Mouse (Mus musculus): Measurements from ENCODE around the gene Nova1. TPM values are rescaled to one million over a fixed set of nuclear protein-coding genes. Genes with fewer than 3 reads are reported as not detected.

Gene Nova1
- polyA plus RNA-seq, 1 experiment from 2014 or later, result 0.56 TPM

DNA sequence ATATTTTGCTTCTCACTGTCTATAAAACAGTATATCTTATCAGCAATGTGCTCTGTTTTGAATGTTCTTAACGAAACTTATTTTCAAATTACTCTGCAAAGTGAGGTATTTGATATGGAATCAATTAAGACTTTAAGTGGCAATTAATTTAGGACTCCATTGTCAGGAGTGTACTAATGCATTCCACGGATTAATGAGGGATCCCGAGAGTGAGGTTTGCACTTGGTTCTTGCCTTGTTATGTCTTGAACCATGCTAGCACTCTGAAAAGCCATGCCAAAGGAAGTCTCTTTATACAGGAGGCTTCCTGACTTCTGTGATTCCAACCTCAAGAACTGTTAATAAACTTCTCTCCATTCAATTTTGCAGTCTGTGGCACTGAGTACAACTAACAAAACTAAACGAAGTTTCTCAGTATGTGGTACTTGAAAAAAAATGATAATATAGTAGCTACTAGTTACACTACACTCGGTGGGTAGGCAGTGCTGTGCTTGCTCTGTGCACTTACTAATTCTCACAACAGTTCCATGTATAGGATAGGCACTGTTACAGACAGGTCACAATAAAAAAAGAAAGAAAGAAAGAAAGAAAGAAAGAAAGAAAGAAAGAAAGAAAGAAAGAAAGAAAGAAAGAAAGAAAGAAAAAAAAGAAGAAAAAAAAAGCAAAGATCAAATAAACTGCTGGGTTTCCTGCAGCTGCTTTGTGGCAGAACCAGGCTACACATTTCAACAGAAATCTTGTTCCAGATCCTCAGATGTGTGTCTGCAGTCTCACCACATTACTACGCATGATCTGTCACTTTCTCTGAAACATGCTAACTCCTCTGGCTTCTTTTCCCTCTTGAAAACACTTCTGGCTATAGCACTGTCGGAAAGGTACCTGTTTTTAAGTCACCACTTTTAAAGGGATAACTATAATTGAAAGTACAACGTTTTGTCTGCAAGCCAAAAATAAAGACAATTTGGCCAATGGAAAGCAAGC, 36.1 kb downstream of the Nova1 start:
- 74% methylated on average over 8 of the region's 8 CpGs for WGBS
- Histone ChIP-seq H3K4me2 (ENCODE audit: low read depth, low read length) (no peak overlapping the region), H3K9me3 (ENCODE audit: control insufficient read depth, low read length) (no peaks in the 10 kb centered on the region), H3K9ac (ENCODE audit: low read depth, low read length) (no peak overlapping the region), H3K36me3 (ENCODE audit: control insufficient read depth, insufficient read depth, low read length) (no peaks in the 10 kb centered on the region), H3K4me3 (ENCODE audit: low read length) (no peak overlapping the region), H3K27ac (ENCODE audit: low read length) (no peak overlapping the region), H3K27me3 (replicated peaks; ENCODE audit: control insufficient read depth, insufficient read depth, low read length) (no peaks in the 10 kb centered on the region), H3K4me1 (ENCODE audit: control insufficient read depth, insufficient read depth, low read length) (no peaks in the 10 kb centered on the region)
- no peak for ATAC-seq

DNA sequence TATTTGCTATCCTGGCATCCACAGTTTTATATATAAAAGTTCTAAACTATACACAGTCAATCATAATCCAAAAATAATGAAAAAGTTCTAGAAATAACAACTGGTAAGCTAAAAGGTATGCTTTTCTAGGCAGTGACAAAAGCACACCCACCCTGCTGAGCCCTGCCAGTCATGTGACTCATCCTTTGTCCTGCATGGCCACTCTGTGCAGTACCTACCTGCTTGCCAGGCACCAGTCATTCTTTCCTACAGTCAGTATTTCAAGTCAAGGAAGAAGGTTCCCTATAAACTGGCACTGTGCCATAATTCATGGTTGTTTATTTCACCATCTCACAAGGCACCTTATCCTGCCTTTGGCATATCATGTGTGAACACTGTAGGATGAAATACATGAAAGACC, 37.2 kb downstream of the Nova1 start:
- no peak for ATAC-seq
- H3K4me2 ChIP-seq (ENCODE audit: low read depth, low read length), result no peak overlapping the region

DNA sequence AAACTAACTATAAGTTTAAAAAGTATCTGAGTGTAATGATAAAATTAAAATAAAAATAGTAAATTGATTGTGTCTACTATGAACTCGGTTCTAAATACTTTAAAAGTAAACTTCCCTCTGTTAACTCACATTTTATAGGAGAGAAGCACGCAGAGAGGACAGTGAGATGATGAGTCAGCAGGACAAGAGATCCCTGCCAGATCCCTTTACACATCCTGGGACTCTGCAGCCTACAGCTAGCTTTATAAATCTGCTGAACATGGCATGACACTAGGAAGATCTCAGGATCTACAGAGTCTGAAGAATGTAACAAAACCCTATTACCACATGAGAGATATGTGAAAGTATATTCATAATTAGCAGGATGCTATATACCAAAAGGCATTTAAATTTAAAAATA, 37.7 kb downstream of the Nova1 start:
- ATAC-seq, result no peak
- Histone ChIP-seq H3K9ac (ENCODE audit: low read depth, low read length) (no peak overlapping the region), H3K27ac (ENCODE audit: low read length) (no peak overlapping the region), H3K9me3 (ENCODE audit: control insufficient read depth, low read length) (no peaks in the 10 kb centered on the region), H3K4me3 (ENCODE audit: low read length) (no peak overlapping the region), H3K4me2 (ENCODE audit: low read depth, low read length) (no peak overlapping the region), H3K36me3 (ENCODE audit: control insufficient read depth, insufficient read depth, low read length) (no peaks in the 10 kb centered on the region), H3K27me3 (replicated peaks; ENCODE audit: control insufficient read depth, insufficient read depth, low read length) (no peaks in the 10 kb centered on the region), H3K4me1 (ENCODE audit: control insufficient read depth, insufficient read depth, low read length) (no peaks in the 10 kb centered on the region)
- WGBS, result 41% methylated on average over 2 of the region's 2 CpGs

More for the DNA sequence above, 37.2 kb downstream of the Nova1 start:
- no peaks in the 10 kb centered on the region for H3K9me3 ChIP-seq (ENCODE audit: control insufficient read depth, low read length)
- H3K4me1 ChIP-seq (ENCODE audit: control insufficient read depth, insufficient read depth, low read length), result no peaks in the 10 kb centered on the region
- no peak overlapping the region for H3K27ac ChIP-seq (ENCODE audit: low read length)
- no peaks in the 10 kb centered on the region for H3K36me3 ChIP-seq (ENCODE audit: control insufficient read depth, insufficient read depth, low read length)
- no peaks in the 10 kb centered on the region for H3K27me3 ChIP-seq (replicated peaks; ENCODE audit: control insufficient read depth, insufficient read depth, low read length)
- H3K9ac ChIP-seq (ENCODE audit: low read depth, low read length), result no peak overlapping the region
- H3K4me3 ChIP-seq (ENCODE audit: low read length), result no peak overlapping the region

DNA sequence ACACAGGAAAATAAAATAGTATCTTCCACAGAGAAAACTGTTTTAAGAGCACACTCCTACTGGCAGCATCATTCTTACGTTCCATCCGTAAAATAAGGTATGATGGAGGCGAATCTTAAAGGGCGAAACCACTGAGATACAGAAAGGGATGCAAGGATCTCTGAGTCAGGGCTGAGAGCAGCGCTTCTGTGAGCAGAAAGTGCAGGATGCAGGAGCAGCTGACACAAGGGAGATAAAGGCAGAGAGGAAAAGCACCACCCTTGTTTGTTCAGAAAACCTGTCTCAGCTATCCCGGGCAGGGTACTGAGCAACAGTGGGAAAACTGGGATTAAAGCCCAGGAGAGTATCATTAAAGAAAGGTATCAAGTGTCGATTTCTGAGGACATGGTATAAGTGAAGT, 59.3 kb downstream of the Nova1 start:
- Histone ChIP-seq H3K4me2 (ENCODE audit: low read depth, low read length) (no peak overlapping the region), H3K4me1 (ENCODE audit: control insufficient read depth, insufficient read depth, low read length) (no peaks in the 10 kb centered on the region), H3K27me3 (replicated peaks; ENCODE audit: control insufficient read depth, insufficient read depth, low read length) (no peaks in the 10 kb centered on the region), H3K4me3 (ENCODE audit: low read length) (no peak overlapping the region), H3K9me3 (ENCODE audit: control insufficient read depth, low read length) (no peaks in the 10 kb centered on the region), H3K36me3 (ENCODE audit: control insufficient read depth, insufficient read depth, low read length) (no peaks in the 10 kb centered on the region), H3K27ac (ENCODE audit: low read length) (no peak overlapping the region), H3K9ac (ENCODE audit: low read depth, low read length) (no peak overlapping the region)
- ATAC-seq, result no peak
- 69% methylated on average over 7 of the region's 7 CpGs for WGBS

DNA sequence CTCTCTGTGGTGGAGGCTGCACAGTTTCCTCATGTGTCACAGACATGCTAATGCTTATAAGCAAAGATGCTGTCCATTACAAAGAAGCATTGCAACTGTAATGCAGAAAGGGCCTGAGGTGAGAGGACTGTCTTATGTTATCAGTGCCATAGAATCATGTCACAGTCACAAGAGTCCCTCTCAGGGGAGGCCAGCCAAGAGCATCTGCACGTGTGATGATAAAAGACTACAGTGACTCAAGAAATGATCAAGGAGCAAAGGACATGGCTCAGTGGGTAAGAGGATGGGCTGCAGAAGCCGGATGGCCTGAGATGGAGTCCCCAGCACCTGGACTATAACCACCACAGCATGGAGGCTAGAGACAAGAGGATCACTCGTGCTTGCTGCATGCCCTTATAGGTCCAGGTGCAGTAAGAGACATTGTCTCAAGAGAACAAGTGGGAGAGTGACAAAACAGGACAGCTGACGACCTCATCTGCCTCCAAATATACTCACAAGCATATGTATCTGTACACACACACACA, 64.3 kb downstream of the Nova1 start:
- WGBS, result 57% methylated on average over 4 of the region's 4 CpGs
- Histone ChIP-seq H3K9ac (ENCODE audit: low read depth, low read length) (no peak overlapping the region), H3K27me3 (replicated peaks; ENCODE audit: control insufficient read depth, insufficient read depth, low read length) (no peaks in the 10 kb centered on the region), H3K4me2 (ENCODE audit: low read depth, low read length) (no peak overlapping the region), H3K36me3 (ENCODE audit: control insufficient read depth, insufficient read depth, low read length) (no peaks in the 10 kb centered on the region), H3K4me3 (ENCODE audit: low read length) (no peak overlapping the region), H3K27ac (ENCODE audit: low read length) (no peak overlapping the region), H3K9me3 (ENCODE audit: control insufficient read depth, low read length) (no peaks in the 10 kb centered on the region), H3K4me1 (ENCODE audit: control insufficient read depth, insufficient read depth, low read length) (no peaks in the 10 kb centered on the region)
- ATAC-seq, result no peak

DNA sequence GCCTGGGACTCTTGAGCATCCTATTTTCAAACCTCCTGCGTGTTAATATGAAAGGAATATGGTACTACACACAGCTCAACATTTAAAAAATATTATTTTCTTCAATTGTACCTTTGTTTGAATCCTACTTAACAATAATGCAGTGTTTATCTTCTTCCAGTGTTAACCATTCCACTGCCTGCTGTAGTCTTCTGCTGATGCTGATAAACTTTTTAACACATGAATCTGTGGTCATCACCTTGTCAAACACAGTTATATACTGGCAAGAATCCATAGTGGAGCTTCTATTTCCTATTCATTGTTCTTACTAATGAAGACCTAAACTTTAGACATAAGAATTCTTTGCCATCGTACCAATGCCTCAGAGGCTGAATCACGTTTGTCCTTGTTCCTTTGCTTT, 65.6 kb downstream of the Nova1 start:
- 69% methylated on average over 3 of the region's 3 CpGs for WGBS
- Histone ChIP-seq H3K27me3 (replicated peaks; ENCODE audit: control insufficient read depth, insufficient read depth, low read length) (no peaks in the 10 kb centered on the region), H3K4me2 (ENCODE audit: low read depth, low read length) (no peak overlapping the region), H3K36me3 (ENCODE audit: control insufficient read depth, insufficient read depth, low read length) (no peaks in the 10 kb centered on the region), H3K27ac (ENCODE audit: low read length) (no peak overlapping the region), H3K9ac (ENCODE audit: low read depth, low read length) (no peak overlapping the region), H3K4me3 (ENCODE audit: low read length) (no peak overlapping the region), H3K9me3 (ENCODE audit: control insufficient read depth, low read length) (no peaks in the 10 kb centered on the region), H3K4me1 (ENCODE audit: control insufficient read depth, insufficient read depth, low read length) (no peaks in the 10 kb centered on the region)
- ATAC-seq, result no peak

DNA sequence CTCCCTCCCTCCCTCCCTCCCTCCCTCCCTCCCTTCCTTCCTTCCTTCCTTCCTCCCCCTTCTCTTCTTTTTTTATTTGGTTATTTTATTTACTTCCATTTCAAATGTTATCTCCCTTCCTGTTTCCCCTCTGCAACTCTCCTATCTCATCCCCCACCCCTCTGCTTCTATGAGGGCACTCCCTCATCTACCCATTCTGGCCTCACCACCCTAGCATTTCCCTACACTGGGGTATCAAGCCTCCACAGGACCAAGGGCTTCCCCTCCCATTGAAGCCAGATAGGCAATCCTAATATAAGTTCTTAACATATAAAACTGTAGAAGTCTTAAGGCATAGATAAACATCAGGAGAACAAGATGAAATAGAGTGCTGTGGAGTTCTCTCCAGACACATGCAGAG, 85.5 kb downstream of the Nova1 start:
- H3K27ac ChIP-seq (ENCODE audit: low read length), result no peak overlapping the region
- no peak overlapping the region for H3K4me2 ChIP-seq (ENCODE audit: low read depth, low read length)
- no peak overlapping the region for H3K4me3 ChIP-seq (ENCODE audit: low read length)
- no peak overlapping the region for H3K9ac ChIP-seq (ENCODE audit: low read depth, low read length)
- no peaks in the 10 kb centered on the region for H3K27me3 ChIP-seq (replicated peaks; ENCODE audit: control insufficient read depth, insufficient read depth, low read length)
- no peaks in the 10 kb centered on the region for H3K4me1 ChIP-seq (ENCODE audit: control insufficient read depth, insufficient read depth, low read length)
- no peaks in the 10 kb centered on the region for H3K9me3 ChIP-seq (ENCODE audit: control insufficient read depth, low read length)
- no peaks in the 10 kb centered on the region for H3K36me3 ChIP-seq (ENCODE audit: control insufficient read depth, insufficient read depth, low read length)
- no peak for ATAC-seq

DNA sequence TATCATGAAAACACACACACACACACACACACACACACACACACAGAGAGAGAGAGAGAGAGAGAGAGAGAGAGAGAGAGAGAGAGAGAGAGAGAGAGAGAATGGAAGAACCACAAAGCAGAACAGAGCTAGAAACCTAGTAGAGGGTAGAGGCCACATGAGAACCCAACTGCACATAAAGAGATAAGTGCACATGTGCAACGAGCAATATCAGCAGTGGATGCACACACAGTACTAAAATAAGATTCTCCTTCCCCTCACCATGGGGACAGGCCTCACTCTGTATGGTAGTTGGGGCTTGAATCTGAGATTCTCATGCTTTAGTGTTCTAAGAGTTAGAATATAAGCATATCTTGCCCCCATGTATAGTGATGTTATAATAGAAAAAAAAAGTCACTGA, 86.8 kb downstream of the Nova1 start:
- Histone ChIP-seq H3K4me3 (ENCODE audit: low read length) (no peak overlapping the region), H3K4me1 (ENCODE audit: control insufficient read depth, insufficient read depth, low read length) (no peaks in the 10 kb centered on the region), H3K36me3 (ENCODE audit: control insufficient read depth, insufficient read depth, low read length) (no peaks in the 10 kb centered on the region), H3K27me3 (replicated peaks; ENCODE audit: control insufficient read depth, insufficient read depth, low read length) (no peaks in the 10 kb centered on the region), H3K4me2 (ENCODE audit: low read depth, low read length) (no peak overlapping the region), H3K27ac (ENCODE audit: low read length) (no peak overlapping the region), H3K9ac (ENCODE audit: low read depth, low read length) (no peak overlapping the region), H3K9me3 (ENCODE audit: control insufficient read depth, low read length) (no peaks in the 10 kb centered on the region)
- 83% methylated on average over 1 of the region's 1 CpGs for WGBS
- no peak for ATAC-seq

DNA sequence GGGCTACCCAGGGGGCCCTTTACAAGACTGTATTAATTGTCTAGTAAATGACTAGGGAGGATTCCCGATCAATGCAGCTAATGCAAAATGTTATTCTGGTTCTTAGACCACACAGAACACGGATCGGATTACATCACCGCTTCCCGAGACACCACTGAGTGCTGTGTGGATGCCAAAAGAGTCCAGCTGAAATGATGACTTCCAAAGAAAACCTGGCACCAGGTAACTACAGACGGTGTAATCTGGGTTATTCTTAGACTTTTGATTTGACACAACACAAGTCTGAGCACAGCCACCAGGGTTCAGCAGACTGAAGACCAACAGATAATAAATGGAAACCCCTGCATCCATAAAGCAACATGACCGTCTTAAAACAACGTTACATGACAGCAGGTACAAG, 96.8 kb downstream of the Nova1 start:
- H3K27ac ChIP-seq (ENCODE audit: low read length), result no peak overlapping the region
- H3K4me3 ChIP-seq (ENCODE audit: low read length), result no peak overlapping the region
- H3K9ac ChIP-seq (ENCODE audit: low read depth, low read length), result no peak overlapping the region
- H3K4me2 ChIP-seq (ENCODE audit: low read depth, low read length), result no peak overlapping the region
- H3K36me3 ChIP-seq (ENCODE audit: control insufficient read depth, insufficient read depth, low read length), result no peaks in the 10 kb centered on the region
- no peaks in the 10 kb centered on the region for H3K4me1 ChIP-seq (ENCODE audit: control insufficient read depth, insufficient read depth, low read length)
- 60% methylated on average over 8 of the region's 8 CpGs for WGBS
- no peaks in the 10 kb centered on the region for H3K9me3 ChIP-seq (ENCODE audit: control insufficient read depth, low read length)
- H3K27me3 ChIP-seq (replicated peaks; ENCODE audit: control insufficient read depth, insufficient read depth, low read length), result no peaks in the 10 kb centered on the region
- ATAC-seq, result no peak
